Mouse (Mus musculus): Measurements from ENCODE around the gene Bub1. TPM values are rescaled to one million over a fixed set of nuclear protein-coding genes. Genes with fewer than 3 reads are reported as not detected.

Gene Bub1
- polyA plus RNA-seq (2017; shearing (Covaris generic)) = 10 to 100 TPM in 1 of 3 experiments, 1 to 10 TPM in 2; 1.6 to 16.2 (median 2.3) TPM

DNA sequence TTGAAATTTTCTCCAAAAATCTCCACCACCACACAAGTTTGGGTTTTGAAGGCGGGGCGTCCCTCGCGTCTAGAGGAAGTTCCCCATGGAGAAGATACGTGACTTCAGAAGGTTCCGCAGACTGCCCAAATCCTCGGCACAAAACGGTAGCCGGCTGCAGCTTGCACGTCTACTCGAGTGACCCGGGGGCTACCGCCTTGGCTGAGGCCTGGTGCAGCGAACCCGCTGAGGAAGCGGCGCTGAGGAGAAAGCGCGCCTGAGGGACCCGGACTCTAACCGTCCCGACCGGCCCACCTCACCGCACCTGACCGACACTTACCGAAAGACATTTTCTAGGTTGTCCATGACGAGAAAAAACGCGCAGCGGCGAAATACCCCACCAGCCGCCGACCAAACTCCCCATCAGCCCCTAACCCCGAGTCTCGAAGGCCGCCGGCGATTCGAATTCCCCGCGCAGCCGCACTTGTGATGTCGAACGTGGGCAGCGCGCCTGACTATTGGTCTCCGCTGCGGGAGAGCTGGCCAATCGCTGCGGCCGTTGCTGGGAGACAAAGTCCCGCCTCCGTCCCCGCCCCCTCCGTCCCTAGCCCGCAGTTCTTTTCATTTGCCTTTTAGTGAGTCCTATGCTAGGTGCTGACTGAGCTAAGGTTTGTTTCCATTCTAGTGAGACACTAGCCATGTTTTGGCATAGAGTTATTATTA, at the start of gene Bub1:
Gene Bub1 (minus strand): TSS at position 465 of the 702 bp plus-strand sequence.
- ATAC-seq = peak; percentile 97

- no peak for ATAC-seq
Observed at GRCm38 (mm10) chr2:127881063-127881462, 49.4 kb upstream of the Bub1 start.

- no peak for ATAC-seq
Observed at GRCm38 (mm10) chr2:127864381-127864780, 32.7 kb upstream of the Bub1 start.

DNA sequence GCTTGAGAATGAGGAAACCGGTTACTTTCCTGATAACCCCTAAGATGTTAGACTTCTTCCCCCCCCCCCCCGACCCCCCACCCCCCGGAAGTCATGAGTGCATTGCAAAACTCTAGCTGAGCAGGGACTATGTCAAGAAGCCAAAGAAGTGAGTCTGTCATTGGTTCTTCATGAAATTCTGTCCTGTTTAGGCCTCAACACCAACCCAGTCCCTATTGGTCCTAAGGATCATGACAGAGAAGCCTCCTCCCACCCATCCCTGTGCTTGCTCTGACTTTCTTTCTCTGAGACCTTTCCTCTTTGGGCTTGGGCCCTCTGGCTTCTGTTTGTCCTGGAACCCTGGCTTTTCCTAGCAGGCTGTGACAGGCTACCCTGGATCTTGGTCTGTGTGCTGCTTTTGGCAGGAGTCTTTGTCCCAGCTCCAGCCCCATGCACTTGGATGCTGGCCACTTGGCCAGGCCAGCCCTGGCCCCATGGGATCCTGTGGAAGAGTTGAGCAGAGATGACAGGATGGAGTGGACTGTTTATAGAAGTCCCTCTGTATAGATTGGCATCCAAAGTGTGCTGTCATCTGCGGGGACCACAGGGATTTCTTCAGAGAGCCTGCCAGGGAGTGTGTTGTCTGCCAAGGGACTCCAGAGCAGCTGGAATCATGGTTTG, 22.8 kb upstream of the Bub1 start:
- ATAC-seq = no peak

DNA sequence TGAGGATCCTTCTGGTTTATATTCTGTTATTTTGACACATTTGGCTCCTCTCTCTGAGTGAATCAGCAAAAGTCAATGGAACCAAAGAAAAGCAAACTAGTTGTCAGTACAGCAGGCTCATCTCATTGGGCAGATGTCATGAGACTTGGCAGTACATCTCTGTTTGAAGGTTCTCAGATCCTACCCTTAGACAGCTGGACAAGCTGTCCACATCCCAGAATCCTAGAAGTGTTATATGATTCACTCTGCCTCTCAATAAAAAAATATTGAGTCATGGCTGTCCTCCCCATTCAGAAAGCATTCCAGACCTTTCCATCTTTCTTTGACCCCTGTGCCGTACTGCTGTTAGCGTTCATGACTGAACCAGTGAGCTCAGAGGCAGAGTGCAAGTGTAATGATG, 18.7 kb upstream of the Bub1 start:
- no peak for ATAC-seq

- no peak for ATAC-seq
Observed at GRCm38 (mm10) chr2:127846571-127846970, 14.9 kb upstream of the Bub1 start.

GRCm38 (mm10) chr2:127846008-127846407, 14.3 kb upstream of the Bub1 start:
- ATAC-seq = no peak

- ATAC-seq = peak; percentile 28
Observed at GRCm38 (mm10) chr2:127845346-127845982, 13.8 kb upstream of the Bub1 start.

DNA sequence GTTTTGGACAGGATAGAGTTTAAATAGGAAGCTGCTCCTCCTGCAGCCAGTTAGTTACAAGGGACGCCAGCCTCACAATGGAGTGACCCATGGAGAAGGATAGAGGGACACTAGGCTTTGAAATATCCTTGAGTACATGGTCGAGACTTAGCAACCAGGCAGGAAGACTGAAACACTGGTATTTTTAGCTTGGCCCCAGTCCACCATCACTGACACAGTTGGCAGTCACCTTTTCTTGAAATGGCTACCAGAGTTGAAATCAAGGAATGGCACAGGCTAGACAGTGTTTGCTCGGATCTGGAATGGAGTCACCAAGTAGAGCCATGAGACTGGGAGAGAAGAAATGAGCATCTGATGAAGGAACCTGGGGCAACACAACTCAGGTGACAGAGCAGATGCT, 10.8 kb upstream of the Bub1 start:
- no peak for ATAC-seq

DNA sequence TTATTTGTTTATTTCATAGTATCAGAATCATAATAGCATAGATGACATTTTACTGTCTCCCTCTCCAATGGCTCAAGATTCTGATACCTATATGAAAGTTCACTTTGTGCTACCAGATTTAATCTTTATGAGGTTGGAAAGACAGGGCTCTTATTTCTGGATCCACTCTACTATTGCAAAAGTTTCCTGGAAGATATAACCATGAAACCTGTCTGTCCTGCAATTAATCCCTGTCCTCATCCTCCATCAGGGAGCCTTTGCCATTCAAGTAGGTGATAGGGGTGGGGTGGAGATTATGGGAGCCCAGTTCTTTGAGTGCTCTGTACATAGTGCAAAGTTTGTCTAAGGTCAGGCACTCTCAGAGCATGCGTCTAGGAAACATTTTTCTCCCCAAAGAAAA, 9.7 kb upstream of the Bub1 start:
- no peak for ATAC-seq

DNA sequence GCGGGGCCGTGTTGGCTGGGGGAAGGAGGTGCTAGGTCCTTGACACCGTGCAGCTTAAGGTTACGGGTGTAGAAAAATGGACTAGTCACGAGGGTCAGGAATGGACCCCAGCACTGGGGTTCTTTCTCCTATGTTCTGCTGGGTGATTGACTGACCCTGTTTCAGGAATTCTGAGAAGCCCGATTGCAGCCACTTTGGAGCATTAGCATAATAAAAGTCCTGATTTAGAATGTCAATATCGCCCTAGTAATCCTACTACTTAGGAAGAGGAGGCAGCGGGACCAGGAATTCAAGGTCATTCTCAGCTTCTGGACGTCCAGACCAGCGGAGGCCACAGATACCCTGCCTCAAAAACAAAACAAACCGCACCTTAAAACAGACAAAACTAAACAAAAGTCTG, 7.8 kb upstream of the Bub1 start:
- no peak for ATAC-seq

GRCm38 (mm10) chr2:127838576-127838975, 6.9 kb upstream of the Bub1 start, which contains the start of gene Acoxl:
Acoxl (plus strand) TSS chr2:127838876.
- no peak for ATAC-seq

- no peak for ATAC-seq
Observed at GRCm38 (mm10) chr2:127832833-127833190, 1.1 kb upstream of the Bub1 start.

DNA sequence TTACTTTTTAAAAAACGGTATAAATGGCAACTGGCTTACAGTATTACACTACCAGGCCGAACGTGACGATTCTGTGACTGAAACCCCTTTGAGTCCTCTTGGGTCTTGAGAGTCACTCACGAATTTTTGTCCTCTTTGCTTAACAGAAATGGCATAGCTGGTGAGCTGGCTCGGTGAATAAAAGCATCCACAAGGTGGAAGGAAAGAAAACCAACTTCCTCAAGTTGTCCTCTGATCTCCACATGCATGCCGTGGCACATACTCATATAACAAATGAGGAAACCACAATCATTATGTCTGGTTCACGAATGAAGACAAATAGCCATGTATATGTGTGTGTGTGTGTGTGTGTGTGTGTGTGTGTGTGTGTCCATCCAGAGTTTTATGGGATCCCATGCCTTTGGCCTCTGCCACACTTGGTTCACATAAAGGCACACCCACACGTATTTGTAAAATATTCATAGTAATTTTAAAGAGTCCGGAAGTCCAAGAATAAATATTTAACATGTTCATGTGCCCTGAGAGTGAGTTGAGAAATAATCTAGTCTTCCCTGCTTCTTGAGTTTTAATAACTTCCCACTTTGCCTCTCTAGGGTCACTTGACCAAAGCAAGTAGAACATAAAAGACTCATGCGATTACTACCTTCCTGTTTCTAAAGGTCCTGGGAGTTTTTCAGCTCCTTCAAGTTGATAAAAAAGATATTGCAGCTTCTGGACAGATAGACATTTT, 603 bp upstream of the Bub1 start:
- peak; percentile 42 for ATAC-seq

- peak; percentile 89 for ATAC-seq
Observed at GRCm38 (mm10) chr2:127791919-127792603, 39.6 kb downstream of the Bub1 start, which contains the start of gene Mtln. Mtln (minus strand) TSS chr2:127792488.

GRCm38 (mm10) chr2:127789651-127790270, 41.9 kb downstream of the Bub1 start:
- ATAC-seq = no peak

DNA sequence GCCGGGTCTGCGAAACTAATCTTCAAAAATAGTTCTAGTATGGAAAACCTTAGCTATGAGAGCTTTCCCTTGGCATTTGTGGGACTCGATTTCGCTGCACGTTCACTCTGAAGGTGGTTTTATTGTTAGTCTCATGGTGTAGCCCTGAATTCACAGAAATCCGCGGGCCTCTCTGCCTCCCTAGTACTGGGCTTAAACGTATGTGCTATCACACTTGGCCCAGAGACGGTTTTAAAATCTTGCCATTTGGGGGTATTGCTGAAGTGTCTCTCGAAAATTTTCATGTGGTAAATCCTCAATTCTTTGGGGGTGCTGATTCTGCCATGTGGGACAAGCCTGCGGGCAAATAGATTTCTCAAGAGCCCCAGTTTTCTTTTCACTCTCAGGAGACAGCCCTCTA, 42.5 kb downstream of the Bub1 start:
- peak; percentile 4 for ATAC-seq

- peak; percentile 84 for ATAC-seq
Observed at GRCm38 (mm10) chr2:127788440-127789116, 43.1 kb downstream of the Bub1 start, which contains the start of gene Nphp1. Nphp1 (minus strand) TSS chr2:127788897.

- ATAC-seq = no peak
Observed at GRCm38 (mm10) chr2:127787226-127787625, 44.4 kb downstream of the Bub1 start.

GRCm38 (mm10) chr2:127778451-127778850, 53.2 kb downstream of the Bub1 start:
- ATAC-seq = no peak

GRCm38 (mm10) chr2:127775013-127775412, 56.7 kb downstream of the Bub1 start:
- ATAC-seq = no peak

Data from inflammation-experienced regulatory T-cells, adult 6 months (primary cell).